Mouse (Mus musculus) limb, embryonic 14.5 days (tissue): Measurements from ENCODE around the gene Gipc2. TPM values are rescaled to one million over a fixed set of nuclear protein-coding genes. Genes with fewer than 3 reads are reported as not detected.
A peak's percentile ranks its signal among the peaks of the same experiment; 100 is the strongest.

Experiments
- ATAC-seq: fragments of 200-750 bp; cut with Nextera tagmentation; 2 replicates; pipeline ENCODE4 v1.8.0; 2017; ENCODE audit warnings: low read depth, moderate number of reproducible peaks, moderate TSS enrichment; ENCODE audit not compliant: low FRiP score
- DNase-seq: peaks from one replicate; pipeline ENCODE4 v3.0.0-alpha.2; 2015; ENCODE audit warnings: low spot score
- H3K27ac ChIP-seq: fragments of 300-500 bp; sonication (generic); replicated peaks from 2 replicates; pipeline ENCODE4 v1.5.1; 2014; ENCODE audit warnings: low read depth, mild to moderate bottlenecking, low read length, moderate library complexity, mixed read lengths
- H3K27me3 ChIP-seq: fragments of 300-500 bp; sonication (generic); 2 replicates; pipeline ENCODE4 v1.6.1; 2014; ENCODE audit warnings: low read length, mixed read lengths; ENCODE audit not compliant: control insufficient read depth, insufficient read depth
- H3K36me3 ChIP-seq: fragments of 300-500 bp; sonication (generic); 2 replicates; pipeline ENCODE4 v1.6.1; 2014; ENCODE audit warnings: mild to moderate bottlenecking, low read length, moderate library complexity, mixed read lengths; ENCODE audit not compliant: control insufficient read depth, insufficient read depth
- H3K4me1 ChIP-seq: fragments of 300-500 bp; sonication (generic); 2 replicates; pipeline ENCODE4 v1.6.1; 2014; ENCODE audit warnings: antibody characterized with exemption, low read length, mixed read lengths; ENCODE audit not compliant: control insufficient read depth, insufficient read depth
- H3K4me2 ChIP-seq: fragments of 300-500 bp; sonication (generic); replicated peaks from 2 replicates; pipeline ENCODE4 v1.6.1; 2014; ENCODE audit warnings: low read depth, mild to moderate bottlenecking, low read length, moderate library complexity; ENCODE audit not compliant: severe bottlenecking
- H3K4me3 ChIP-seq: fragments of 300-500 bp; sonication (generic); replicated peaks from 2 replicates; pipeline ENCODE4 v1.5.1; 2014; ENCODE audit warnings: low read length
- H3K9ac ChIP-seq: fragments of 300-500 bp; sonication (generic); 2 replicates; pipeline ENCODE4 v1.6.1; 2014; ENCODE audit warnings: mild to moderate bottlenecking, low read depth, low read length, moderate library complexity; ENCODE audit not compliant: severe bottlenecking
- H3K9me3 ChIP-seq: fragments of 300-500 bp; sonication (generic); 2 replicates; pipeline ENCODE4 v1.6.1; 2016; ENCODE audit warnings: low read length; ENCODE audit not compliant: control insufficient read depth
- POLR2A ChIP-seq: fragments of 200-500 bp; IDR thresholded peaks from 2 replicates; pipeline ENCODE4 v1.8.0; 2012; ENCODE audit warnings: inconsistent platforms, mild to moderate bottlenecking, moderate library complexity, borderline replicate concordance; ENCODE audit not compliant: insufficient read depth, insufficient read length; ENCODE audit errors: extremely low read depth
- WGBS: fragments of 180-500 bp; shearing (Covaris S2); extraction: QIAGEN DNeasy Blood & Tissue Kit; methylation state at CpG from one replicate; pipeline ENCODE4 v1.1.7; 2014; 5-methylcytosine and 5-hydroxymethylcytosine counted together
- polyA plus RNA-seq, 2 experiments: library from polyadenylated mRNA; depleted of rRNA in 1 of 2; stranded (reverse) in 1 of 2; unstranded in 1 of 2; fragments of >200 nt; fragmentation: Nextera tagmentation in 1 of 2; extraction: Ambion mirVana in 1 of 2; gene quantifications; 2 replicates each; pipeline versions ENCODE4 v1.2.1 to v1.2.3; 2012 to 2014

Gipc2 gene
- polyA plus RNA-seq, 2 experiments = 2.6 to 4.3 TPM

DNA sequence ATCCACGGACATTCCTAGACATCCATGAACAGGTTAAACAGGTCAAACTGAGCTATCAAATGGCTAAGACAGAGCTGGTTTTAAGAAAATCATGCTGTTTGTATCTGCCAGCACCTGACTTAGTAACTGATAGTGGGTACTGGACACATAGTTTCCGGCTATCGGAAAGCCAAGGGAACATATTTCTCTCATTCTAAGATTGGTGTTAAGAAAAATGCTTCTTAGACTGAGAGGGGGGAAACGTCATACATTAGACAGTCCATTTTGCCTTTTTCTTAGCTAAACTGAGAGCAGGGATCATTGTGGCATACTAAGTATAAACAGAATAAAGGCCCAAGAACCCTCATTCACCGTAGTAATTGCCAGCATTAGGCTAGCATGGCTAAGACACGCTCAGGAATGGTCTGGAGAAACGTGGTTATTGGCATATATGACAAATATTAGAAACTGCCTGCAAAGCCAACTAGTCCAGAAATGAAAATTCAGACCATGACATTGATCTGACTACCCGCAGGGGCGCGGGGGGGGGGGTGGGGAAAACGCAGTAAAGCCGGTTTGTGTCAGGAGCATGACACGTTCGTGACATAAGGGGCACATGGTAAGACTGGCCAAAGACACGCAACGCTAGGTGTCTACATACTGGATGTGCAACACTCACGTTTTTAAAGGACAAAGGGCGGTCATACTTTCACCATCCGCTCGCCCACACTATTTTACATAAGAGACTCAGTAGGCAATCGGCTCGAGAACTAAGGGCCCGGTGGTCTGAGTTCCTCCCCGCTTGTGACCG, 43.3 kb upstream of the Gipc2 start:
- ATAC-seq (peak; percentile 1; the same call in 1 of the 2 replicates), DNase-seq (peak; percentile 51)
- Histone ChIP-seq H3K9me3 (no peaks in the 10 kb centered on the region), H3K27me3 (no peaks in the 10 kb centered on the region), H3K9ac (peak overlapping the region; percentile 100), H3K4me2 (peak overlapping the region; percentile 85), H3K27ac (peak overlapping the region; percentile 99), H3K4me1 (peaks cover 23% of the 10 kb centered on the region), H3K36me3 (0 out of 2 replicates have a peak, but pooled peaks cover 4% of the 10 kb centered on the region), H3K4me3 (peak overlapping the region; percentile 98)
- WGBS = 5% methylated on average over 24 of the region's 25 CpGs
- TF ChIP-seq POLR2A = no peak

DNA sequence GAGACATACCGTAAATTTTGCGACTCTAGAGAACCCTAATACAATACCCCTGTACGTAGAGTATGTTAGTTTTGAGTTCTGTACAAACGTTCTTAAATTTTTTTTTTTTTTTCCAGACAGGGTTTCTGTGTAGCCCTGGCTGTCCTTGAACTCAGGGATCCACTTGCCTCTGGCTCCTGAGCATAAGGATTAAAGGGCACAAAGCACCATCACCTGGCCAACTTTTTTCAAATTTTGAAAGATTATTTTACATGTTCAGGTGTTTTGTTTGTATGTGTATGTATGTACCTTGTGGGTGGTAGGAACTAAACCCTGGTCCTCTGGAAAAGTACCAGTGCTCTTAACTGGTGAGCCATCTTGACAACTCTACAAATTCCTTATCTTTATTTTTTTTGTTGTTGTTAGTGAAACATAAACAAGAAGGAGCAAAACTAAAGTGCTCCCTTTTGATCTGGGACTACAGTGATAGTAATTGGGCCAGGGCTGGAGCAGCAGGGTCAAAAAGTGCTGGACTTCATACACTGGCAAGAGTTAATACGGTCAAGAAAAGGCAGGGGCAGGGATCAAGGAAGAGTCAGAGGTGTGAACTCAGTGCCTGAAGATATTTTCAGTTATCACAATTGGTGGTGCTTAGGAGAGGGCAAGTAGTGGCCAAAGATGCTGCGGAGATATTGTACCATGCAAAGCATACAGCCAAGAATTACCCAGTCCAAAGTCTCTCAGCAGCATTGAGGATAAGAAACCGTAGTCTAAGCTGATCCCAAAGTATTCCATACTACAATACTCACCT, 42.3 kb upstream of the Gipc2 start:
- DNase-seq (no peak), ATAC-seq (no peak)
- 90% methylated on average over 7 of the region's 7 CpGs for WGBS
- Histone ChIP-seq H3K27ac (no peak overlapping the region), H3K36me3 (0 out of 2 replicates have a peak, but pooled peaks cover 4% of the 10 kb centered on the region), H3K4me3 (no peak overlapping the region; the same call in 1 of the 2 replicates), H3K27me3 (no peaks in the 10 kb centered on the region), H3K4me2 (peak overlapping the region; percentile 85; the same call in 1 of the 2 replicates), H3K4me1 (peaks cover 21% of the 10 kb centered on the region), H3K9ac (no peak overlapping the region), H3K9me3 (no peaks in the 10 kb centered on the region)
- TF ChIP-seq POLR2A = no peak

DNA sequence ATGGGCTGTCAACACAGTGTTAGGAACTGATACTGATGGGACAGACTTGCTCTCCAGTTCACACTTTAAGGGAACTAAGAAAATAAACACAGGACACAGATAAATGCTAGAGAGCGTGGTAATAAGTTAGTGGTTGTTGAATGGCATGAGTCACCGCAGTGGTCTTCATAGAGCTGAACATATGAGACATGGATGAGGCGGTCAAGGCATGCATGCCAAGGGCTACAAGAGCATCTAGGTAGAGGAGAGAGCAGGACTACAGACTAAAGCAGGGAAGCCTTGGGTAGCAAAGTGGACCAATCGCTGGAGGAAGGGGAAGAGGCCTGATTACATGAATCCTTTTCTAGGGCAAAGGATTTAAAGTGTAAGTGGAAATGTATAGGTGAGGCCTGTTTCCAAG, 41.1 kb upstream of the Gipc2 start:
- Histone ChIP-seq H3K27ac (no peak overlapping the region), H3K4me2 (no peak overlapping the region), H3K4me3 (no peak overlapping the region), H3K9ac (no peak overlapping the region), H3K27me3 (no peaks in the 10 kb centered on the region), H3K4me1 (peaks cover 9% of the 10 kb centered on the region), H3K36me3 (0 out of 2 replicates have a peak, but pooled peaks cover 4% of the 10 kb centered on the region), H3K9me3 (no peaks in the 10 kb centered on the region)
- no peak for TF ChIP-seq POLR2A
- ATAC-seq (no peak), DNase-seq (no peak)
- 93% methylated on average over 4 of the region's 4 CpGs for WGBS

DNA sequence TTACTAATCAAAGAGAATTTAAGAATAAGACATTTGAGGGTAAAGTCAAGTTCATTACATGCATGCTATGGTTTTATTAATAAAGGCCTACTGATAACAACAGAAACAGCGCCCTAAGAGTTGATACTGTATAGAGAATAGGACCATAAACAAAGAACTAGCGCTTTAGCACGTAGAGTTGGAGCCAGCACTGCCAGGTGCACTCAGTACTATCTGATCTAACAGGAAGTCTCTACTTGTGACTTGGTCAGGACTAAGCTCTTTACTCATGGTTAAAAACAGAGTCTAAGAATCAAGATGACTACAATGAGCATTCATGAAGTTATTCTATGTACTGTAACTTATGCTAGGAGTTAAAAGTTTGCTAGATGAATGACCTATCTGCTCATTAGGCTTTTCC, 38.5 kb upstream of the Gipc2 start:
- Histone ChIP-seq H3K9me3 (no peaks in the 10 kb centered on the region), H3K4me2 (no peak overlapping the region), H3K9ac (no peak overlapping the region), H3K4me1 (peaks cover 4% of the 10 kb centered on the region), H3K27ac (no peak overlapping the region), H3K36me3 (0 out of 2 replicates have a peak, but pooled peaks cover 2% of the 10 kb centered on the region), H3K27me3 (no peaks in the 10 kb centered on the region), H3K4me3 (no peak overlapping the region)
- DNase-seq = no peak
- TF ChIP-seq POLR2A = no peak
- ATAC-seq = no peak
- WGBS = 85% methylated on average over 3 of the region's 3 CpGs

DNA sequence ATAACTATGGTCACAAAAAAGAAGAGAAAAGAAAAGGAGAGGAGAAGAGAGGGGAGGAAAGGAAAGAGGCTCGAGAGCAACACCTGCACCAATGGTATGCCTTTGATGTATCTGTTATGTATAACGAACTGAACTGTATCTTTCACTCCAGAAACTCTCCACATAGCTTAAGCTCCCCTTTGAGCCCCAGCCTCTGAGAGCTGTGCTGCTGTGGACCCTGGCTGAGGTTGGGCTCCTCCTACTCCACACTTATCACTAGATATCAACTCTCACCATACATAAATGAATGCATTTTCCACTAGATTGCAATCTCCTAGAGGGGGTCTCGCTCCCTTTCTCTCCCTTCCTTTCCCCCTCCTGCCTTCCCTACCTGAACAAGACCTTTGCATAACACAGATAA, 38.0 kb upstream of the Gipc2 start:
- 68% methylated on average over 3 of the region's 3 CpGs for WGBS
- H3K4me1 ChIP-seq = peaks cover 4% of the 10 kb centered on the region

More for the DNA sequence above, 38.0 kb upstream of the Gipc2 start:
- ATAC-seq (no peak), DNase-seq (no peak)
- H3K27me3 ChIP-seq = no peaks in the 10 kb centered on the region
- H3K9me3 ChIP-seq = no peaks in the 10 kb centered on the region
- no peak overlapping the region for H3K9ac ChIP-seq
- 0 out of 2 replicates have a peak, but pooled peaks cover 2% of the 10 kb centered on the region for H3K36me3 ChIP-seq
- no peak for TF ChIP-seq POLR2A
- no peak overlapping the region for H3K4me2 ChIP-seq
- no peak overlapping the region for H3K4me3 ChIP-seq
- no peak overlapping the region for H3K27ac ChIP-seq
